11 mouse cellular contexts compared by ENCODE assay signal in genomic region chr10:11661660-11662250, GRCm38 (mm10).
DNase-seq lines count a peak whose midpoint lies in the region; ATAC-seq lines count a peak whose summit lies in the region.
"Had no signal": no experiment of that assay in that cellular context is flagged by ENCODE, and none has a peak within 500 bp of the region (broad histone marks: within the 10 kb centered on the region; RNA-seq: fewer than 3 reads in every experiment).

No protein-coding gene starts in this region.

- intact Hi-C loops in left cerebral cortex, postnatal 25 days (cut with DNase I), result no loop called here

- ATAC-seq in CD4-positive, CD25-positive, alpha-beta regulatory T cell, adult 4 months, result no peak
- ATAC-seq: activated CD4-positive, CD25-positive, alpha-beta regulatory T cell, adult 4 months; intestine, embryonic 15.5 days had no signal

- peak; percentile 37 to 62 for DNase-seq in frontal cortex, postnatal 36 days (ENCODE audit: low spot score in 2 of 2)
- DNase-seq in frontal cortex, postnatal 25 days (ENCODE audit: low spot score in 2 of 2), result no peak
- DNase-seq in testis, postnatal 10 days (ENCODE audit: low spot score), result peak; percentile 39
- no peak for DNase-seq in testis, postnatal 14 days (ENCODE audit: low spot score)
- DNase-seq in left cerebral cortex, postnatal 25 days (ENCODE audit: low spot score in 2 of 2), result peak; percentile 28 to 64
- no peak for DNase-seq in T-cell, adult 2 months (ENCODE audit: low spot score)
- DNase-seq: heart, adult 11 months; lung, postnatal 10 days had no signal

Comparison
In these comparisons a context has a peak if more than half of its experiments do, and no peak if none do; other contexts are left out.
1. DNase-seq: peak in frontal cortex, postnatal 36 days (2 of 2), testis, postnatal 10 days (single experiment) and left cerebral cortex, postnatal 25 days (2 of 2); none in frontal cortex, postnatal 25 days (0 of 2), testis, postnatal 14 days (single experiment) and T-cell, adult 2 months (single experiment).